Mouse (Mus musculus) lung, postnatal 0 days (tissue): ENCODE measurements around the gene Myo9a. TPM values are rescaled to one million over a fixed set of nuclear protein-coding genes. Genes with fewer than 3 reads are reported as not detected.
"Not testable (repeated sequence)": the region's sequence is repeated elsewhere in the genome, so short reads cannot be mapped to it uniquely, and the experiment has no call there.

Source experiments
- ATAC-seq: fragments of 200-750 bp; cut with Nextera tagmentation; 2 replicates; pipeline ENCODE4 v1.8.0; 2017; ENCODE audit warnings: moderate library complexity
- DNase-seq: peaks from one replicate; pipeline ENCODE4 v3.0.0-alpha.2; 2016; ENCODE audit warnings: low spot score
- H3K27ac ChIP-seq: fragments of 300-500 bp; sonication (generic); 2 replicates; pipeline ENCODE4 v1.5.1; 2014; ENCODE audit warnings: antibody characterized with exemption, mild to moderate bottlenecking, low read length, mixed read lengths
- H3K27me3 ChIP-seq: fragments of 300-500 bp; sonication (generic); replicated peaks from 2 replicates; pipeline ENCODE4 v1.6.1; 2014; ENCODE audit warnings: low read length, mixed read lengths; ENCODE audit not compliant: insufficient read depth
- H3K36me3 ChIP-seq: fragments of 300-500 bp; sonication (generic); 2 replicates; pipeline ENCODE4 v1.6.1; 2014; ENCODE audit warnings: low read length, mixed read lengths; ENCODE audit not compliant: insufficient read depth
- H3K4me1 ChIP-seq: fragments of 300-500 bp; sonication (generic); 2 replicates; pipeline ENCODE4 v1.6.1; 2014; ENCODE audit warnings: antibody characterized with exemption, low read depth, low read length, mixed read lengths; ENCODE audit not compliant: insufficient read depth
- H3K4me2 ChIP-seq: fragments of 300-500 bp; sonication (generic); replicated peaks from 2 replicates; pipeline ENCODE4 v1.6.1; 2014; ENCODE audit warnings: low read depth, mild to moderate bottlenecking, low read length, moderate library complexity, mixed read lengths
- H3K4me3 ChIP-seq: fragments of 300-500 bp; sonication (generic); 2 replicates; pipeline ENCODE4 v1.5.1; 2014; ENCODE audit warnings: low read depth, low read length
- H3K9ac ChIP-seq: fragments of 300-500 bp; sonication (generic); replicated peaks from 2 replicates; pipeline ENCODE4 v1.6.1; 2014; ENCODE audit warnings: low read depth, mild to moderate bottlenecking
- H3K9me3 ChIP-seq: fragments of 300-500 bp; sonication (generic); 2 replicates; pipeline ENCODE4 v1.6.1; 2016; ENCODE audit warnings: low read length, mixed read lengths
- CTCF ChIP-seq: IDR thresholded peaks from 2 replicates; pipeline ENCODE4 v1.5.1; 2016; ENCODE audit warnings: antibody characterized with exemption, mild to moderate bottlenecking
- EP300 ChIP-seq: IDR thresholded peaks from 2 replicates; pipeline ENCODE4 v1.6.1; 2016; ENCODE audit warnings: antibody characterized with exemption, mild to moderate bottlenecking, control low read depth
- WGBS: fragments of 180-500 bp; shearing (Covaris S2); extraction: QIAGEN DNeasy Blood & Tissue Kit; methylation state at CpG from one replicate; pipeline ENCODE4 v1.1.7; 2014; 5-methylcytosine and 5-hydroxymethylcytosine counted together
- polyA plus RNA-seq: library from polyadenylated mRNA; unstranded; fragments of >200 nt; fragmentation: Nextera tagmentation; extraction: Ambion mirVana; gene quantifications from 2 replicates; pipeline ENCODE4 v1.2.1, GENCODE M21; 2015

Myo9a gene
- polyA plus RNA-seq, 1 experiment from 2014 or later: 8.1 TPM

GRCm38 (mm10) chr9:59930248-59930647, 179.6 kb downstream of the Myo9a start:
- H3K9ac ChIP-seq: no peak overlapping the region
- no peak overlapping the region for H3K27ac ChIP-seq
- no peak for TF ChIP-seq EP300
- TF ChIP-seq CTCF: no peak
- 69% methylated on average over 3 of the region's 3 CpGs for WGBS
- ATAC-seq (no peak), DNase-seq (no peak)
- H3K36me3 ChIP-seq: no peaks in the 10 kb centered on the region; the same call in 1 of the 2 replicates
- no peak overlapping the region for H3K4me2 ChIP-seq
- no peaks in the 10 kb centered on the region for H3K4me1 ChIP-seq
- no peak overlapping the region for H3K4me3 ChIP-seq
- H3K27me3 ChIP-seq: no peaks in the 10 kb centered on the region
- no peaks in the 10 kb centered on the region for H3K9me3 ChIP-seq

GRCm38 (mm10) chr9:59935866-59936265, 185.2 kb downstream of the Myo9a start:
- H3K4me2 ChIP-seq, H3K9me3 ChIP-seq, H3K4me3 ChIP-seq, H3K27me3 ChIP-seq, H3K27ac ChIP-seq, H3K4me1 ChIP-seq, H3K9ac ChIP-seq, DNase-seq, H3K36me3 ChIP-seq, ATAC-seq: not testable (repeated sequence)
- 79% methylated on average over 8 of the region's 8 CpGs for WGBS

DNA sequence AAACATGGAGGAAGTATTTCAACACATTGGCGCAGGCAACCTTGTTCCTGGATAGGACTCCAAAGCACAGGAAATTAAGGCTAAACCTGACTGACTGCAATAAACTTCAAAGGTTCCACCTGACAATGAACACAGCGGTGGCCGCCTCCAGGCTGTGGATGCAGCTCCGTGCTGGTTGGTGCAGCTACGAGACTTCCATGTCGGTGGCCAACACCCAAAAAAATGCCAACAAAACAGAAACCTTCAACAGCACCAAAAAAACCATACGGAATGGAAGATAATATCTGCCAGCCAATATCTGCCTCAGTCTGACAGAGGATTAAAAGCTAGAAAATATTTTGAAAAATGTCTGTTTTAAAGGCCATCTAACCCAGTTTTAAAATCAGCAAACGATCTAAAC, 187.8 kb downstream of the Myo9a start:
- Histone ChIP-seq H3K27ac (no peak overlapping the region), H3K9ac (no peak overlapping the region), H3K36me3 (no peaks in the 10 kb centered on the region), H3K9me3 (no peaks in the 10 kb centered on the region), H3K27me3 (no peaks in the 10 kb centered on the region), H3K4me2 (no peak overlapping the region), H3K4me1 (no peaks in the 10 kb centered on the region), H3K4me3 (no peak overlapping the region)
- DNase-seq: no peak
- WGBS: 86% methylated on average over 8 of the region's 8 CpGs
- TF ChIP-seq CTCF: no peak
- no peak for TF ChIP-seq EP300
- ATAC-seq: no peak

DNA sequence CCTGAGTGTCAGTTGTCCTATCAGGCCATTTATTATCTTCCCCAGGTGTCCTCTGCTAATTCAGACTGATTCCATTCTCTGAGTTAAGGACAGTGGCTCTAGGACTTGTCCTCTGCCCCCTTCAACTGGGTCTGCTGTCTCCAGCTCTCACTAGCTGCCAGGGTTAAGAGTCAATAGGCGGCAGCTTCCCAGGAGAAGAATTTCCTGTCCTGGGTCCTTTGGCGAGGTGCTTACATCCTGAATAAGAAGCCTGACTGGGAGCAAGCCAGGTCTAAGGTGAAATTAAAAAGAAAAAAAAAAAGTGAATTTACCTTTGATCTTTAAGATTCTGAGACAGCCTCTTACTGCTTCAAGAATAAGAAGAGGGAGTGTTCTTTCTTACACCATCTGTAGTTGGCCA, 189.0 kb downstream of the Myo9a start:
- no peak overlapping the region for H3K4me3 ChIP-seq
- no peaks in the 10 kb centered on the region for H3K9me3 ChIP-seq
- no peaks in the 10 kb centered on the region for H3K4me1 ChIP-seq
- H3K27me3 ChIP-seq: no peaks in the 10 kb centered on the region
- H3K27ac ChIP-seq: no peak overlapping the region
- WGBS: 38% methylated on average over 2 of the region's 2 CpGs
- no peaks in the 10 kb centered on the region for H3K36me3 ChIP-seq
- H3K4me2 ChIP-seq: no peak overlapping the region
- H3K9ac ChIP-seq: no peak overlapping the region
- TF ChIP-seq CTCF: no peak
- no peak for TF ChIP-seq EP300
- DNase-seq (no peak), ATAC-seq (no peak)

- H3K9ac ChIP-seq: no peak overlapping the region
- 49% methylated on average over 9 of the region's 12 CpGs for WGBS
- no peaks in the 10 kb centered on the region for H3K27me3 ChIP-seq
- no peak overlapping the region for H3K27ac ChIP-seq
- no peaks in the 10 kb centered on the region for H3K36me3 ChIP-seq
- no peak overlapping the region for H3K4me3 ChIP-seq
- no peak for TF ChIP-seq CTCF
- TF ChIP-seq EP300: no peak
- no peaks in the 10 kb centered on the region for H3K9me3 ChIP-seq
- H3K4me1 ChIP-seq: no peaks in the 10 kb centered on the region
- DNase-seq: peak; percentile 21
- H3K4me2 ChIP-seq: no peak overlapping the region
- no peak for ATAC-seq
These were observed 190.5 kb downstream of the Myo9a start for GRCm38 (mm10) chr9:59940913-59941884.

DNA sequence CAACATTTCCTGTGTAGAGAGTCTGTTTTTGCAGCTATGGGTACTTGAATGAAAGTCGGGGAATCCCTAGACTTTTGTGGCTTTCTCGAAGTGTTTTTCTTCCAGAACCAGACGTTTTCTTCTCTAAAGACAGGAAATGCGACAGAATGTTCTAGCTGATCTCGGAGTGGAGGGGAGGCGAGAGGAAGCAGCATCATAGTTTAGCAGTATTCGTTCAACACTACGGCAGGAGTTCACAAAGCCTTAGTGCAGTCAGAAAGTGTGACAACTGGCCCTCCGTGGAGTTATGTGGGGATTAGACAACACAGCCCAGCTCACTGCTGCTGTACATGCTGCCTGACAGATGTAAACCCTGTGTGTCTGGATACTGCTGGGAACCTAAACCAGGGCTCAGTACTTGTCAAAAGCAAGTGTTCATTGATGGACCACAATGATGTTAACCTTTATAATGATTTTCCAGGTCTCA, 191.2 kb downstream of the Myo9a start:
- no peak overlapping the region for H3K4me2 ChIP-seq
- 12% methylated on average over 9 of the region's 9 CpGs for WGBS
- ATAC-seq (no peak), DNase-seq (no peak)
- H3K4me3 ChIP-seq: no peak overlapping the region
- H3K27me3 ChIP-seq: no peaks in the 10 kb centered on the region
- H3K27ac ChIP-seq: no peak overlapping the region
- H3K36me3 ChIP-seq: no peaks in the 10 kb centered on the region
- no peaks in the 10 kb centered on the region for H3K9me3 ChIP-seq
- no peak for TF ChIP-seq EP300
- TF ChIP-seq CTCF: no peak
- no peaks in the 10 kb centered on the region for H3K4me1 ChIP-seq
- no peak overlapping the region for H3K9ac ChIP-seq
